Mouse (Mus musculus): Measurements from ENCODE around the gene Cpne9. TPM values are rescaled to one million over a fixed set of nuclear protein-coding genes. Genes with fewer than 3 reads are reported as not detected.

Gene Cpne9
- polyA plus RNA-seq, 1 experiment from 2014 or later: 0.38 TPM

DNA sequence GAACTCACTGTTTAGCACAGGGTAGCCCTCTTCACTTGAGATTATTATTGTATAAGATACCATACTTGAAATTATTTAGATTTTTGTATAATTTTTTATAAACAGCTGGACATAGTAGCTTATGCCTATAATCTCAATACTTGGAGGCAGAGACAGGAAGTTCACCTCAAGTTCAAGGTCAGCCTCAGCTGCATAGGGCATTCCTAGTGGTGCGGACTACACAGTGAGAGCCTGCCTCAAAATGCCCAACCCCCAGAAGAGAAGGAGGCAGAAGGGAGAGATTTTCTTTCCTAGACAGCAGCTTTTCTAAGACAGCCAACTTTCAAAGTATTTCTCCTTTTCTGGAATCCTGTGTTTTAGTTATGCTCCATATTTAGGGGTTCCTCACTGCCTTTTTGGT, 69.1 kb downstream of the Cpne9 start:
- 76% methylated on average over 1 of the region's 1 CpGs for WGBS

DNA sequence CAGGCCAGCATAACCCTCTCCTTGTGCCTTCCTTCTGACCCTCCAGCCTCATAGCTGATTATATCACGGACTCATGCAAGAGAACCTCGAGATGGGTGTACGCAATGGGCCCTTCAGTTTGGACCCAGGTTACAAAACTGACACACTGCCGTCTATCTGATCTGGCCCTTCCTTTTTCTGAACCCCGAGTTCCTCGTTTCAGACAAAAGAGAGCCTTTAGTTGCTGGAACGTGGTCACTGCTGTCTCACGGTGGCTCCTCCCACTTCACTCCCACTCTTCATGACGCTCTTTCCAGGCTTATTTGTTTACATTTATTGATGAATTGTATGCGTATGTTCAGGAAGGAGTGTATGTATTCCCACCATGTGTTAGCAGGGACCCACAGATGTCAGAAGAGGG, 69.5 kb downstream of the Cpne9 start:
- Histone ChIP-seq H3K27me3 (no peaks in the 10 kb centered on the region), H3K4me3 (no peak overlapping the region), H3K9me3 (no peaks in the 10 kb centered on the region), H3K9ac (no peak overlapping the region), H3K4me1 (no peaks in the 10 kb centered on the region), H3K27ac (no peak overlapping the region), H3K36me3 (no peaks in the 10 kb centered on the region), H3K4me2 (replicated peaks) (no peak overlapping the region)
- ATAC-seq (ENCODE audit: low FRiP score, low read depth): no peak
- 68% methylated on average over 10 of the region's 10 CpGs for WGBS

More for the DNA sequence above, 69.1 kb downstream of the Cpne9 start:
- ATAC-seq (ENCODE audit: low FRiP score, low read depth): no peak
- Histone ChIP-seq H3K9ac (no peak overlapping the region), H3K27ac (no peak overlapping the region), H3K9me3 (no peaks in the 10 kb centered on the region), H3K36me3 (no peaks in the 10 kb centered on the region), H3K4me1 (no peaks in the 10 kb centered on the region), H3K27me3 (no peaks in the 10 kb centered on the region), H3K4me3 (no peak overlapping the region), H3K4me2 (replicated peaks) (no peak overlapping the region)

DNA sequence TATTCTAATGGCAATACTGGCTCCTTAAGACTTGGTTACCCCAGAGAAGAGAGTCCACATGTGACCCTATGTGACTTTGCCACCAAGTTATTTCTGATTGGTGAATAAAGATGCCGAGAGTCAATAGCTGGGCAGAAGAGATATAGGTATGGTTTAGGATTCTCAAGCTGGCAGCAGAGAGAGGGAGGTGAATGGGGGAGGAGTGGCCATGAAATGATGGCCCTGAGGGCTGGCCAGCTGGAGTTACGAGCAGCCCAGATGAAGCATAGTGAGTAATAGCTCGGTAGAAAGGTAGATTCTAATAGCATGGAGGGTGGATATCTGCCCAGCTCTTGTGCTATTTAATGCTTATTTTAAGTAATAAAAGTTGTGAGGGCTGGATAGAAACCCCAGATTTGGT, 70.7 kb downstream of the Cpne9 start:
- no peak overlapping the region for H3K4me3 ChIP-seq
- no peak for ATAC-seq (ENCODE audit: low FRiP score, low read depth)
- 70% methylated on average over 3 of the region's 3 CpGs for WGBS

DNA sequence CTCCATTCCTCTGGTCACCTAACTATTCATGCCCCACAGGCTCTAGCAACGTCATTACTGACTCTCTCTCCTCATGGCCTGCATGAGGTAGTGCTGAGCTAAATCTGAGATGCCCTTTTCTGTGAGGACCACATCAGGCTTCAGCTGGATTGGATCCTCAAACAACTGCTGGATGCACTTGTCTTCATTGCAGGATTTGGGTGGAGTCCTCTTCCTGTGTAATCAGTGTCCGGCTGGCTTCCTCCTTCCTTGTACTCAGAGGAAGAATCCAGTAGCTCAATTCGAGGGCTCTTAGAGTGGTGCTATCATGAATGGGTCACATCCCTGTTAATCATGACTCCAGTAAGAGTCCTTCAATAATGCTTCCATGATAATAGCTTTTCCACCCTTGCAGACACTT, 71.6 kb downstream of the Cpne9 start:
- no peak overlapping the region for H3K9ac ChIP-seq
- H3K27me3 ChIP-seq: no peaks in the 10 kb centered on the region
- H3K9me3 ChIP-seq: no peaks in the 10 kb centered on the region
- ATAC-seq (ENCODE audit: low FRiP score, low read depth): no peak
- H3K4me2 ChIP-seq (replicated peaks): no peak overlapping the region
- H3K27ac ChIP-seq: no peak overlapping the region
- no peaks in the 10 kb centered on the region for H3K4me1 ChIP-seq
- WGBS: 78% methylated on average over 3 of the region's 3 CpGs
- no peak overlapping the region for H3K4me3 ChIP-seq
- no peaks in the 10 kb centered on the region for H3K36me3 ChIP-seq

More for the DNA sequence above, 70.7 kb downstream of the Cpne9 start:
- no peaks in the 10 kb centered on the region for H3K4me1 ChIP-seq
- H3K27ac ChIP-seq: no peak overlapping the region
- no peak overlapping the region for H3K4me2 ChIP-seq (replicated peaks)
- H3K9me3 ChIP-seq: no peaks in the 10 kb centered on the region
- H3K27me3 ChIP-seq: no peaks in the 10 kb centered on the region
- no peaks in the 10 kb centered on the region for H3K36me3 ChIP-seq
- no peak overlapping the region for H3K9ac ChIP-seq

Other genes starting within 250 kb of the Cpne9 start
- 42.3 and 44.1 TPM in 2 replicates for gene Thumpd3, start 236.1 kb upstream of the Cpne9 start, polyA plus RNA-seq (2015; fragmentation: Nextera tagmentation; extraction: Ambion mirVana)
- 96.5 and 99.4 TPM in 2 replicates for gene Setd5, start 204.9 kb upstream of the Cpne9 start, polyA plus RNA-seq (2015; fragmentation: Nextera tagmentation; extraction: Ambion mirVana)
- gene Lhfpl4, start 86.9 kb upstream of the Cpne9 start, polyA plus RNA-seq (2015; fragmentation: Nextera tagmentation; extraction: Ambion mirVana): 0.80 and 1.1 TPM in 2 replicates
- gene Mtmr14, start 44.5 kb upstream of the Cpne9 start, polyA plus RNA-seq (2015; fragmentation: Nextera tagmentation; extraction: Ambion mirVana): 34.8 and 37.8 TPM in 2 replicates
- 19.2 and 19.3 TPM in 2 replicates for gene Brpf1, start 24.8 kb downstream of the Cpne9 start, polyA plus RNA-seq (2015; fragmentation: Nextera tagmentation; extraction: Ambion mirVana)
- gene Ogg1, start 44.7 kb downstream of the Cpne9 start, polyA plus RNA-seq (2015; fragmentation: Nextera tagmentation; extraction: Ambion mirVana): 14.7 and 15.7 TPM in 2 replicates
- 97.9 and 100 TPM in 2 replicates for gene Camk1, start 61.7 kb downstream of the Cpne9 start, polyA plus RNA-seq (2015; fragmentation: Nextera tagmentation; extraction: Ambion mirVana)
- gene Tada3, start 95.6 kb downstream of the Cpne9 start, polyA plus RNA-seq (2015; fragmentation: Nextera tagmentation; extraction: Ambion mirVana): 44.8 and 46.8 TPM in 2 replicates
- gene Arpc4, start 95.8 kb downstream of the Cpne9 start, polyA plus RNA-seq (2015; fragmentation: Nextera tagmentation; extraction: Ambion mirVana): 384 and 391 TPM in 2 replicates
- 5.1 and 7.3 TPM in 2 replicates for gene Ttll3, start 107.0 kb downstream of the Cpne9 start, polyA plus RNA-seq (2015; fragmentation: Nextera tagmentation; extraction: Ambion mirVana)
- gene Rpusd3, start 137.0 kb downstream of the Cpne9 start, polyA plus RNA-seq (2015; fragmentation: Nextera tagmentation; extraction: Ambion mirVana): 27.1 and 27.3 TPM in 2 replicates
- gene Cidec, start 153.5 kb downstream of the Cpne9 start, polyA plus RNA-seq (2015; fragmentation: Nextera tagmentation; extraction: Ambion mirVana): not detected in 2 replicates
- 88.2 and 89.7 TPM in 2 replicates for gene Jagn1, start 160.3 kb downstream of the Cpne9 start, polyA plus RNA-seq (2015; fragmentation: Nextera tagmentation; extraction: Ambion mirVana)
- 6.5 and 6.6 TPM in 2 replicates for gene Il17re, start 176.2 kb downstream of the Cpne9 start, polyA plus RNA-seq (2015; fragmentation: Nextera tagmentation; extraction: Ambion mirVana)
- 9.9 and 10.5 TPM in 2 replicates for gene Il17rc, start 189.1 kb downstream of the Cpne9 start, polyA plus RNA-seq (2015; fragmentation: Nextera tagmentation; extraction: Ambion mirVana)
- gene Creld1, start 201.0 kb downstream of the Cpne9 start, polyA plus RNA-seq (2015; fragmentation: Nextera tagmentation; extraction: Ambion mirVana): 14.9 and 17.1 TPM in 2 replicates
- gene Prrt3, start 219.6 kb downstream of the Cpne9 start, polyA plus RNA-seq (2015; fragmentation: Nextera tagmentation; extraction: Ambion mirVana): 0.94 and 1.2 TPM in 2 replicates
- 94.0 and 98.4 TPM in 2 replicates for gene Emc3, start 249.3 kb downstream of the Cpne9 start, polyA plus RNA-seq (2015; fragmentation: Nextera tagmentation; extraction: Ambion mirVana)
- 11.6 and 11.7 TPM in 2 replicates for gene Fancd2, start 249.4 kb downstream of the Cpne9 start, polyA plus RNA-seq (2015; fragmentation: Nextera tagmentation; extraction: Ambion mirVana)

Measured in limb, embryonic 13.5 days (tissue).